Comparison of ENCODE assay signal across 16 mouse cellular contexts in genomic region chr4:69677315-69677714, GRCm38 (mm10).
"Had no signal": no experiment of that assay in that cellular context is flagged by ENCODE, and none has a peak within 500 bp of the region (broad histone marks: within the 10 kb centered on the region; RNA-seq: fewer than 3 reads in every experiment).

No protein-coding gene starts in this region.

- H3K36me3 ChIP-seq: lung, embryonic 15.5 days; midbrain, embryonic 13.5 days; midbrain, embryonic 15.5 days; neural tube, embryonic 12.5 days had no signal

- DNase-seq: liver, postnatal 0 days; lung, adult 2 months; lung, postnatal 14 days; lung, postnatal 36 days; right cerebral cortex, postnatal 14 days; thymus, adult 18-20 months; thymus, postnatal 14 days; thymus, postnatal 36 days had no signal

- H3K9me3 ChIP-seq: lung, embryonic 15.5 days; megakaryocyte, embryonic 14.5 days; midbrain, embryonic 13.5 days; midbrain, embryonic 15.5 days; neural tube, embryonic 12.5 days had no signal

- H3K27ac ChIP-seq: lung, embryonic 15.5 days; macrophage; midbrain, embryonic 13.5 days; midbrain, embryonic 15.5 days; neural tube, embryonic 12.5 days had no signal

- H3K4me2 ChIP-seq: lung, embryonic 15.5 days; midbrain, embryonic 11.5 days; midbrain, embryonic 13.5 days; midbrain, embryonic 15.5 days; neural tube, embryonic 12.5 days had no signal

- H3K4me3 ChIP-seq: lung, embryonic 15.5 days; megakaryocyte, embryonic 14.5 days; midbrain, embryonic 13.5 days; midbrain, embryonic 15.5 days; neural tube, embryonic 12.5 days had no signal

- H3K9ac ChIP-seq: liver, postnatal 0 days; lung, embryonic 15.5 days; midbrain, embryonic 13.5 days; midbrain, embryonic 15.5 days; neural tube, embryonic 12.5 days had no signal

- H3K27me3 ChIP-seq: lung, embryonic 15.5 days; megakaryocyte, embryonic 14.5 days; midbrain, embryonic 13.5 days; midbrain, embryonic 15.5 days; neural tube, embryonic 12.5 days had no signal

- ATAC-seq: liver, postnatal 0 days; lung, postnatal 0 days; midbrain, embryonic 13.5 days; midbrain, embryonic 15.5 days had no signal

- H3K4me1 ChIP-seq: lung, embryonic 15.5 days; megakaryocyte, embryonic 14.5 days; midbrain, embryonic 13.5 days; midbrain, embryonic 15.5 days; neural tube, embryonic 12.5 days had no signal
